In the genomic region with DNA sequence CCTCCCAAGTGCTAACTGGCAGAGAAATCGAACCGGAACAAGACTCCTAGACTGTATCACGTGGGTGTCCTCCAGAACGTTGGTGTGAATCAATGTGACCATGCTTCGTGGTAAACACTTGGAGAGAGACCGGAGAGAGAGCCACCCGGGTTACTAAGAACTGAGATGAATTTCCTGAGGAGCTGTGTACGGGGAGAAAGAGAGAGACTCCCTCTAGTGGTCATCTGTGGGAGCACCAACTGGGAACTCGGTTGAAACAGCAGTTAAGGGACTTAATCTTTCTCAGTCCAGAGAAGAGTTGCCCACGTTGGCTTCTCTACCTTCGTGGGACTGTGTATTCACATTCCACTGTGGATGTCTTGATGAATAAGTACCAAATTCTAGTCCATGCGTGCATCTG, we compare ENCODE assay signal across 7 mouse cellular contexts. TPM values are rescaled to one million over a fixed set of nuclear protein-coding genes. Genes with fewer than 3 reads are reported as not detected.
A peak's percentile ranks its signal among the peaks of the same experiment; 100 is the strongest.
DNase-seq lines count a peak whose midpoint lies in the region; ATAC-seq and TF ChIP-seq lines count a peak whose summit lies in the region.

No protein-coding gene starts in this region.

- H3K4me3 ChIP-seq in lung, postnatal 0 days (ENCODE audit: low read depth, low read length), result no peak overlapping the region
- no peak overlapping the region for H3K4me3 ChIP-seq in spleen, adult 2 months (ENCODE audit: extremely low read depth, insufficient read depth, insufficient read length)

- DNase-seq in urinary bladder, postnatal 14 days (ENCODE audit: low spot score), result peak; percentile 66
- DNase-seq in urinary bladder, postnatal 4 days (ENCODE audit: low spot score in 2 of 2), result no peak
- peak; percentile 50 to 63 for DNase-seq in adrenal gland, adult 18-20 months (ENCODE audit: low spot score in 2 of 2)
- peak; percentile 45 for DNase-seq in embryo, embryonic 10 days (ENCODE audit: low spot score)
- DNase-seq in kidney, postnatal 10 days, result peak; percentile 74
- peak; percentile 76 for DNase-seq in lung, postnatal 0 days (ENCODE audit: low spot score)
- peak; percentile 18 to 38 for DNase-seq in spleen, adult 2 months (ENCODE audit: low read depth in 1 of 2, low spot score in 2 of 2)

- peak; percentile 76 for TF ChIP-seq CTCF in lung, postnatal 0 days (IDR thresholded peaks at IDR 0.05)
- peak; percentile 42; the same call in 1 of the 2 replicates for TF ChIP-seq CTCF in spleen, adult 2 months (IDR thresholded peaks at IDR 0.05; ENCODE audit: extremely low read depth, insufficient read depth, insufficient read length, insufficient replicate concordance)

- 34% methylated on average over 12 of the region's 12 CpGs for WGBS in lung, postnatal 0 days
- 29% methylated on average over 12 of the region's 12 CpGs for WGBS in spleen, adult 2 months

- no peaks in the 10 kb centered on the region for H3K4me1 ChIP-seq in lung, postnatal 0 days (ENCODE audit: insufficient read depth, low read depth, low read length)
- H3K4me1 ChIP-seq in spleen, adult 2 months (ENCODE audit: control insufficient read depth, insufficient read depth, insufficient read length), result no peaks in the 10 kb centered on the region

- no peak for TF ChIP-seq POLR2A in spleen, adult 2 months (IDR thresholded peaks at IDR 0.05; ENCODE audit: low read depth, low read length)

- no peak overlapping the region for H3K9ac ChIP-seq in lung, postnatal 0 days (replicated peaks; ENCODE audit: low read depth)

- H3K27ac ChIP-seq in lung, postnatal 0 days (ENCODE audit: low read length), result no peak overlapping the region
- no peak overlapping the region for H3K27ac ChIP-seq in spleen, adult 2 months (ENCODE audit: insufficient read depth, low read length)

- no peaks in the 10 kb centered on the region for H3K9me3 ChIP-seq in lung, postnatal 0 days (ENCODE audit: low read length)

- no peaks in the 10 kb centered on the region for H3K36me3 ChIP-seq in lung, postnatal 0 days (ENCODE audit: insufficient read depth, low read length)
- no peaks in the 10 kb centered on the region for H3K36me3 ChIP-seq in spleen, adult 2 months (ENCODE audit: control insufficient read depth, insufficient read depth, low read length)

- ATAC-seq in lung, postnatal 0 days, result no peak

- H3K4me2 ChIP-seq in lung, postnatal 0 days (replicated peaks; ENCODE audit: low read depth, low read length), result no peak overlapping the region

- 0 out of 2 replicates have a peak, but pooled peaks have one; percentile 8 for TF ChIP-seq EP300 in lung, postnatal 0 days (IDR thresholded peaks at IDR 0.05)

- no peaks in the 10 kb centered on the region for H3K27me3 ChIP-seq in lung, postnatal 0 days (replicated peaks; ENCODE audit: insufficient read depth, low read length)
- no peaks in the 10 kb centered on the region for H3K27me3 ChIP-seq in spleen, adult 2 months (ENCODE audit: control insufficient read depth, insufficient read depth, low read length)

RNA-seq across cellular contexts. Expression of a gene that starts 53.3 kb away (rescaled TPM):
- 10 to 100 TPM; 43.7 to 50.2 TPM for total RNA-seq in adrenal gland, adult 18-20 months (2021)
- 65.3 and 66.6 TPM in 2 replicates for polyA plus RNA-seq in lung, postnatal 0 days (2015; fragmentation: Nextera tagmentation; extraction: Ambion mirVana)
- 7.5 and 9.4 TPM in 2 replicates for polyA plus RNA-seq in spleen, adult 2 months (2012; rRNA removed)

Comparison
In these comparisons a context has a peak if more than half of its experiments do, and no peak if none do; other contexts are left out.
1. DNase-seq: peak in urinary bladder, postnatal 14 days (single experiment), adrenal gland, adult 18-20 months (2 of 2), embryo, embryonic 10 days (single experiment), kidney, postnatal 10 days (single experiment), lung, postnatal 0 days (single experiment) and spleen, adult 2 months (2 of 2); none in urinary bladder, postnatal 4 days (0 of 2).